Comparison of ENCODE assay signal across 9 mouse cellular contexts in the genomic region with DNA sequence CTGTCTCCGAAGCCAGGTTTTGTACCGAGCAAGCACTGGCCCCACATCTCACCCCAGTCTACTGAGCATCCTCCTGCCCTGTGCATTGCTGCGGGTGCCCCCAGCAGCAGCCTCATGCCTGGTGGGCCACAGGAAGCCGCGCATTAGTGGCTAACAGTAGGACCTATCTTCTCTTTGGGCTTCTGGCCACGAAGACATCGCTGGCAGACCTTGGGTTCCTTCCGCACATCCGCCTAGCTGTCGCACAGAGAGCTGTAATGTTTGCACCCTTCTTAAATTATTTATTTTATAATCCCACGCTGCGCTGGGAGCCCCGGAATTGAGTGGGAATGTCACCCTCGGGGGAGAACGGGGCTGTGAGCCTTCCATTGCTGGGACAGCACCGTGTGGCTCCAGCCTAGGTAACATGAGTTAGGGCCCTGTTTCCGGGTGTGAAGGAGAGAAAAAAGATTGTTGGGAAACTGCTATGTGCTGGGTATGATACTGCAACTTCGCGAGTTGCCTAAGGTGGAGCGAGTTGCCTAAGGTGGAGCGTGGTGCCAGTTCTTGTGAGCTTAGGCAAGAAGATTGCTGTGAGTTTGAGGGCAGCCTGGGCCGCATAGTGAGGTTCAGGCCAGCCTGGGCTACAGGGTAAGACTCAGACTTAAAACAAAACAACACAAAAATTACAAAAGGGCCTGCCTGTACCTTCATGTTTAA. TPM values are rescaled to one million over a fixed set of nuclear protein-coding genes. Genes with fewer than 3 reads are reported as not detected.
A peak's percentile ranks its signal among the peaks of the same experiment; 100 is the strongest.
DNase-seq lines count a peak whose midpoint lies in the region; ATAC-seq and TF ChIP-seq lines count a peak whose summit lies in the region.
"Had no signal": no experiment of that assay in that cellular context is flagged by ENCODE, and none has a peak within 500 bp of the region (broad histone marks: within the 10 kb centered on the region; RNA-seq: fewer than 3 reads in every experiment).

No protein-coding gene starts in this region.

- 6% methylated on average over 22 of the region's 22 CpGs for WGBS in thymus, adult 2 months
- WGBS in hindbrain, embryonic 13.5 days = 41% methylated on average over 22 of the region's 22 CpGs

- peak overlapping the region; percentile 62 for H3K4me3 ChIP-seq in thymus, adult 2 months (ENCODE audit: control insufficient read depth, insufficient read depth, low read length)
- peak overlapping the region; percentile 61 for H3K4me3 ChIP-seq in hindbrain, embryonic 13.5 days

- no peaks in the 10 kb centered on the region for H3K36me3 ChIP-seq in thymus, adult 2 months (ENCODE audit: control insufficient read depth, insufficient read depth, low read length)
- H3K36me3 ChIP-seq in hindbrain, embryonic 13.5 days = no peaks in the 10 kb centered on the region

- no peak for TF ChIP-seq POLR2A in thymus, adult 2 months (IDR thresholded peaks at IDR 0.05; ENCODE audit: control insufficient read depth, extremely low read depth, insufficient read depth, low read length, poor library complexity)

- H3K9ac ChIP-seq in hindbrain, embryonic 13.5 days = peak overlapping the region; percentile 83

- peak overlapping the region; percentile 81 for H3K4me2 ChIP-seq in hindbrain, embryonic 13.5 days

- no peak for TF ChIP-seq CTCF in thymus, adult 2 months (IDR thresholded peaks at IDR 0.05; ENCODE audit: borderline replicate concordance, control insufficient read depth, extremely low read depth, insufficient read depth, low read length, poor library complexity)

- H3K27ac ChIP-seq in thymus, adult 2 months (ENCODE audit: control insufficient read depth, insufficient read depth, low read length) = peak overlapping the region; percentile 37
- H3K27ac ChIP-seq in hindbrain, embryonic 13.5 days = peak overlapping the region; percentile 78

- 0 out of 2 replicates have a peak, but pooled peaks have one; percentile 4 for ATAC-seq in frontal cortex, adult (ENCODE audit: low TSS enrichment)
- ATAC-seq in hindbrain, embryonic 13.5 days (ENCODE audit: low FRiP score) = peak; percentile 14
- peak; percentile 13 for ATAC-seq in megakaryocyte, adult 5-6 weeks (ENCODE audit: poor library complexity, severe bottlenecking)

- H3K9me3 ChIP-seq in hindbrain, embryonic 13.5 days = no peaks in the 10 kb centered on the region

- no peaks in the 10 kb centered on the region for H3K27me3 ChIP-seq in thymus, adult 2 months (ENCODE audit: control insufficient read depth, insufficient read depth, low read length)
- peaks cover 13% of the 10 kb centered on the region for H3K27me3 ChIP-seq in hindbrain, embryonic 13.5 days

- no peak for DNase-seq in frontal cortex, postnatal 25 days (ENCODE audit: low spot score in 2 of 2)
- DNase-seq in thymus, adult 2 months = peak; percentile 34
- DNase-seq in thymus, adult 18-20 months = no peak
- peak; percentile 38 to 39 for DNase-seq in thymus, postnatal 36 days
- DNase-seq in layer of hippocampus, adult 9-10 months (ENCODE audit: low spot score) = no peak

- peaks cover 71% of the 10 kb centered on the region for H3K4me1 ChIP-seq in thymus, adult 2 months (replicated peaks; ENCODE audit: control insufficient read depth, insufficient read depth, low read length)
- H3K4me1 ChIP-seq in hindbrain, embryonic 13.5 days (replicated peaks) = peaks cover 68% of the 10 kb centered on the region

RNA-seq across cellular contexts. Expression of a gene that starts 0.9 kb away (rescaled TPM):
- polyA plus RNA-seq in thymus, adult 2 months (2012; rRNA removed) = 24.0 and 28.7 TPM in 2 replicates
- polyA plus RNA-seq in hindbrain, embryonic 13.5 days (2015; fragmentation: Nextera tagmentation; extraction: Ambion mirVana) = 19.3 and 19.5 TPM in 2 replicates
- 89.4 and 92.0 TPM in 2 replicates for total RNA-seq in megakaryocyte, adult 5-6 weeks (2015)
- 41.7 and 44.5 TPM in 2 replicates for total RNA-seq in megakaryocyte, adult 5-6 weeks (2017)

RNA-seq across cellular contexts. Expression of a gene that starts 58.6 kb away (rescaled TPM):
- polyA plus RNA-seq in thymus, adult 2 months (2012; rRNA removed) = 2.7 TPM in 2 replicates
- not detected in 2 replicates for polyA plus RNA-seq in hindbrain, embryonic 13.5 days (2015; fragmentation: Nextera tagmentation; extraction: Ambion mirVana)
- total RNA-seq in megakaryocyte, adult 5-6 weeks (2015) = not detected in 2 replicates
- total RNA-seq in megakaryocyte, adult 5-6 weeks (2017) = not detected in 2 replicates
- total RNA-seq: layer of hippocampus, adult 18-20 months had no signal

Comparison
In these comparisons a context has a peak if more than half of its experiments do, and no peak if none do; other contexts are left out.
1. DNase-seq: peak in thymus, adult 2 months (single experiment) and thymus, postnatal 36 days (2 of 2); none in frontal cortex, postnatal 25 days (0 of 2), thymus, adult 18-20 months (0 of 2) and layer of hippocampus, adult 9-10 months (single experiment).
2. Peak in every context shown above with its lines, with median percentiles within 50 percentile points of each other: ATAC-seq.